Mouse (Mus musculus): Measurements from ENCODE around the gene Tsen2. TPM values are rescaled to one million over a fixed set of nuclear protein-coding genes. Genes with fewer than 3 reads are reported as not detected.

Tsen2 gene
- polyA plus RNA-seq, 1 experiment = 1.4 TPM

- H3K4me1 ChIP-seq (ENCODE audit: control insufficient read depth, insufficient read depth, insufficient read length) = peaks cover 5% of the 10 kb centered on the region; the same call in 1 of the 2 replicates
- WGBS = 88% methylated on average over 4 of the region's 4 CpGs
- H3K36me3 ChIP-seq (ENCODE audit: control insufficient read depth, insufficient read depth, low read length) = peaks cover 16% of the 10 kb centered on the region
These were observed 63.0 kb downstream of the Tsen2 start for GRCm38 (mm10) chr6:115607429-115607828.

GRCm38 (mm10) chr6:115609121-115609520 lies 64.7 kb downstream of the Tsen2 start:
- TF ChIP-seq CTCF (IDR thresholded peaks at IDR 0.05; ENCODE audit: extremely low read depth, insufficient read depth, insufficient read length, insufficient replicate concordance) (peak; percentile 25; the same call in 1 of the 2 replicates), POLR2A (IDR thresholded peaks at IDR 0.05; ENCODE audit: low read depth, low read length) (no peak)
- H3K27me3 ChIP-seq (ENCODE audit: control insufficient read depth, insufficient read depth, low read length) = no peaks in the 10 kb centered on the region
- no peak overlapping the region for H3K27ac ChIP-seq (ENCODE audit: insufficient read depth, low read length)
- WGBS = 89% methylated on average over 3 of the region's 3 CpGs
- no peaks in the 10 kb centered on the region for H3K4me1 ChIP-seq (ENCODE audit: control insufficient read depth, insufficient read depth, insufficient read length)
- H3K4me3 ChIP-seq (ENCODE audit: extremely low read depth, insufficient read depth, insufficient read length) = no peak overlapping the region
- no peak for DNase-seq (ENCODE audit: low read depth in 1 of 2, low spot score in 2 of 2)
- H3K36me3 ChIP-seq (ENCODE audit: control insufficient read depth, insufficient read depth, low read length) = peaks cover 29% of the 10 kb centered on the region

More at GRCm38 (mm10) chr6:115607429-115607828, 63.0 kb downstream of the Tsen2 start:
- no peak overlapping the region for H3K4me3 ChIP-seq (ENCODE audit: extremely low read depth, insufficient read depth, insufficient read length)
- DNase-seq (ENCODE audit: low read depth in 1 of 2, low spot score in 2 of 2) = no peak
- TF ChIP-seq POLR2A (IDR thresholded peaks at IDR 0.05; ENCODE audit: low read depth, low read length) (no peak), CTCF (IDR thresholded peaks at IDR 0.05; ENCODE audit: extremely low read depth, insufficient read depth, insufficient read length, insufficient replicate concordance) (no peak)
- no peaks in the 10 kb centered on the region for H3K27me3 ChIP-seq (ENCODE audit: control insufficient read depth, insufficient read depth, low read length)
- H3K27ac ChIP-seq (ENCODE audit: insufficient read depth, low read length) = no peak overlapping the region

GRCm38 (mm10) chr6:115610301-115610700 lies 65.8 kb downstream of the Tsen2 start:
- 95% methylated on average over 5 of the region's 5 CpGs for WGBS
- Histone ChIP-seq H3K4me3 (ENCODE audit: extremely low read depth, insufficient read depth, insufficient read length) (no peak overlapping the region), H3K27ac (ENCODE audit: insufficient read depth, low read length) (no peak overlapping the region), H3K4me1 (ENCODE audit: control insufficient read depth, insufficient read depth, insufficient read length) (no peaks in the 10 kb centered on the region), H3K27me3 (ENCODE audit: control insufficient read depth, insufficient read depth, low read length) (no peaks in the 10 kb centered on the region), H3K36me3 (ENCODE audit: control insufficient read depth, insufficient read depth, low read length) (peaks cover 34% of the 10 kb centered on the region)
- TF ChIP-seq CTCF (IDR thresholded peaks at IDR 0.05; ENCODE audit: extremely low read depth, insufficient read depth, insufficient read length, insufficient replicate concordance) = no peak
- no peak for TF ChIP-seq POLR2A (IDR thresholded peaks at IDR 0.05; ENCODE audit: low read depth, low read length)
- DNase-seq (ENCODE audit: low read depth in 1 of 2, low spot score in 2 of 2) = no peak

GRCm38 (mm10) chr6:115613793-115614192 lies 69.3 kb downstream of the Tsen2 start:
- Histone ChIP-seq H3K27ac (ENCODE audit: insufficient read depth, low read length) (no peak overlapping the region), H3K4me3 (ENCODE audit: extremely low read depth, insufficient read depth, insufficient read length) (no peak overlapping the region), H3K27me3 (ENCODE audit: control insufficient read depth, insufficient read depth, low read length) (no peaks in the 10 kb centered on the region), H3K36me3 (ENCODE audit: control insufficient read depth, insufficient read depth, low read length) (peaks cover 52% of the 10 kb centered on the region), H3K4me1 (ENCODE audit: control insufficient read depth, insufficient read depth, insufficient read length) (no peaks in the 10 kb centered on the region)
- TF ChIP-seq POLR2A (IDR thresholded peaks at IDR 0.05; ENCODE audit: low read depth, low read length) = no peak
- TF ChIP-seq CTCF (IDR thresholded peaks at IDR 0.05; ENCODE audit: extremely low read depth, insufficient read depth, insufficient read length, insufficient replicate concordance) = no peak
- no peak for DNase-seq (ENCODE audit: low read depth in 1 of 2, low spot score in 2 of 2)

- Histone ChIP-seq H3K4me1 (ENCODE audit: control insufficient read depth, insufficient read depth, insufficient read length) (peaks cover 4% of the 10 kb centered on the region; the same call in 1 of the 2 replicates), H3K27ac (ENCODE audit: insufficient read depth, low read length) (no peak overlapping the region), H3K4me3 (ENCODE audit: extremely low read depth, insufficient read depth, insufficient read length) (no peak overlapping the region), H3K27me3 (ENCODE audit: control insufficient read depth, insufficient read depth, low read length) (no peaks in the 10 kb centered on the region), H3K36me3 (ENCODE audit: control insufficient read depth, insufficient read depth, low read length) (peaks cover 57% of the 10 kb centered on the region)
- no peak for TF ChIP-seq CTCF (IDR thresholded peaks at IDR 0.05; ENCODE audit: extremely low read depth, insufficient read depth, insufficient read length, insufficient replicate concordance)
- TF ChIP-seq POLR2A (IDR thresholded peaks at IDR 0.05; ENCODE audit: low read depth, low read length) = no peak
- 75% methylated on average over 3 of the region's 3 CpGs for WGBS
- DNase-seq (ENCODE audit: low read depth in 1 of 2, low spot score in 2 of 2) = no peak
These were observed 71.5 kb downstream of the Tsen2 start for GRCm38 (mm10) chr6:115615983-115616382.

GRCm38 (mm10) chr6:115619818-115620217 lies 75.4 kb downstream of the Tsen2 start:
- no peak for DNase-seq (ENCODE audit: low read depth in 1 of 2, low spot score in 2 of 2)
- H3K36me3 ChIP-seq (ENCODE audit: control insufficient read depth, insufficient read depth, low read length) = peaks cover 49% of the 10 kb centered on the region
- H3K27ac ChIP-seq (ENCODE audit: insufficient read depth, low read length) = no peak overlapping the region
- peaks cover 4% of the 10 kb centered on the region; the same call in 1 of the 2 replicates for H3K4me1 ChIP-seq (ENCODE audit: control insufficient read depth, insufficient read depth, insufficient read length)
- no peak for TF ChIP-seq POLR2A (IDR thresholded peaks at IDR 0.05; ENCODE audit: low read depth, low read length)
- no peak for TF ChIP-seq CTCF (IDR thresholded peaks at IDR 0.05; ENCODE audit: extremely low read depth, insufficient read depth, insufficient read length, insufficient replicate concordance)
- 33% methylated on average over 10 of the region's 10 CpGs for WGBS
- H3K4me3 ChIP-seq (ENCODE audit: extremely low read depth, insufficient read depth, insufficient read length) = no peak overlapping the region
- no peaks in the 10 kb centered on the region for H3K27me3 ChIP-seq (ENCODE audit: control insufficient read depth, insufficient read depth, low read length)

GRCm38 (mm10) chr6:115620942-115621341 lies 76.5 kb downstream of the Tsen2 start:
- TF ChIP-seq POLR2A (IDR thresholded peaks at IDR 0.05; ENCODE audit: low read depth, low read length) = no peak
- TF ChIP-seq CTCF (IDR thresholded peaks at IDR 0.05; ENCODE audit: extremely low read depth, insufficient read depth, insufficient read length, insufficient replicate concordance) = no peak
- Histone ChIP-seq H3K27me3 (ENCODE audit: control insufficient read depth, insufficient read depth, low read length) (no peaks in the 10 kb centered on the region), H3K4me1 (ENCODE audit: control insufficient read depth, insufficient read depth, insufficient read length) (peaks cover 4% of the 10 kb centered on the region; the same call in 1 of the 2 replicates), H3K4me3 (ENCODE audit: extremely low read depth, insufficient read depth, insufficient read length) (no peak overlapping the region), H3K27ac (ENCODE audit: insufficient read depth, low read length) (no peak overlapping the region), H3K36me3 (ENCODE audit: control insufficient read depth, insufficient read depth, low read length) (peaks cover 56% of the 10 kb centered on the region)
- no peak for DNase-seq (ENCODE audit: low read depth in 1 of 2, low spot score in 2 of 2)
- WGBS = 38% methylated on average over 1 of the region's 1 CpGs

Measured in spleen, adult 2 months (tissue).